Mouse (Mus musculus): ENCODE measurements around the gene Zfp955a.
"Not testable (repeated sequence)": the region's sequence is repeated elsewhere in the genome, so short reads cannot be mapped to it uniquely, and the experiment has no call there.

Gene Zfp955a

DNA sequence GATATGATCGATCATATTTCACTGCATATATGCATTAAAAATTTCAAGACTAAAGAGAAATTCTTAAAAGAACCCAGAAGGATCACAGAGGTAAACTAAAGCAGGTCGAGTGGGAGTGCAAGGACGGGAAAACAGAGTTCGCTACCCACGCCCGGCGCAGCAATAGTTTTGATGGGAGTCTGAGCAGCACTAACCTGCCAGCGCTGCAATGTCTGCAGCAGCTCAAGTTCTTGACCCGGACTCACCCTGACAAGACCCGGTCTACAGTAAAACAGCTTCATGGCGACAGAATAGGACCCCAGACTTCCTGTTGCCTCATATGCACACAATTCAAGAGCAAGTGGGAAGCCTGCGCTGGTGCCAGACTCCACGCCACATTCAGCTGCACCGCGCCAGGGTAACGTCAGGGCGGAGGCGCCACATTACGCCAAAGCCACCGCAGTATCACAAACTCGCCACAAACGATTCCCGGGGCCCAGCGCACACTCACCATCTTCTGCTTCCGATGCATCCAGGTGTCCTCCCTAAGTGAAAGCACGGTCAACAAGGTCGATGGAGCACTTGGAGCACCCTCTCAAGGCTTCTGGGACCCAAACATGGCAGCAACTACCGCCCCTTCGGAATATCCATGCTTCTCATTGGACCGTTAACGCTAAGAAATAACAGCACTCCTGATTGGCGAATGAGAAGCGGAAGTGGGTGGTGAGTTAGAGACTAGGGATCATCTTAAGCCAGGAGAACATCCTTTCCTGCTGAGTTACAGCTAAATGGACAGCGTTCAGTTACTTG, at the start of gene Zfp955a:
Gene Zfp955a, minus strand, starts transcription at position 616 of the 789 bp plus-strand sequence.
- DNase-seq: not testable (repeated sequence)

DNA sequence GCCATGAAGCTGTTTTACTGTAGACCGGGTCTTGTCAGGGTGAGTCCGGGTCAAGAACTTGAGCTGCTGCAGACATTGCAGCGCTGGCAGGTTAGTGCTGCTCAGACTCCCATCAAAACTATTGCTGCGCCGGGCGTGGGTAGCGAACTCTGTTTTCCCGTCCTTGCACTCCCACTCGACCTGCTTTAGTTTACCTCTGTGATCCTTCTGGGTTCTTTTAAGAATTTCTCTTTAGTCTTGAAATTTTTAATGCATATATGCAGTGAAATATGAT, 34.9 kb upstream of the Zfp955a start:
- not testable (repeated sequence) for DNase-seq

DNA sequence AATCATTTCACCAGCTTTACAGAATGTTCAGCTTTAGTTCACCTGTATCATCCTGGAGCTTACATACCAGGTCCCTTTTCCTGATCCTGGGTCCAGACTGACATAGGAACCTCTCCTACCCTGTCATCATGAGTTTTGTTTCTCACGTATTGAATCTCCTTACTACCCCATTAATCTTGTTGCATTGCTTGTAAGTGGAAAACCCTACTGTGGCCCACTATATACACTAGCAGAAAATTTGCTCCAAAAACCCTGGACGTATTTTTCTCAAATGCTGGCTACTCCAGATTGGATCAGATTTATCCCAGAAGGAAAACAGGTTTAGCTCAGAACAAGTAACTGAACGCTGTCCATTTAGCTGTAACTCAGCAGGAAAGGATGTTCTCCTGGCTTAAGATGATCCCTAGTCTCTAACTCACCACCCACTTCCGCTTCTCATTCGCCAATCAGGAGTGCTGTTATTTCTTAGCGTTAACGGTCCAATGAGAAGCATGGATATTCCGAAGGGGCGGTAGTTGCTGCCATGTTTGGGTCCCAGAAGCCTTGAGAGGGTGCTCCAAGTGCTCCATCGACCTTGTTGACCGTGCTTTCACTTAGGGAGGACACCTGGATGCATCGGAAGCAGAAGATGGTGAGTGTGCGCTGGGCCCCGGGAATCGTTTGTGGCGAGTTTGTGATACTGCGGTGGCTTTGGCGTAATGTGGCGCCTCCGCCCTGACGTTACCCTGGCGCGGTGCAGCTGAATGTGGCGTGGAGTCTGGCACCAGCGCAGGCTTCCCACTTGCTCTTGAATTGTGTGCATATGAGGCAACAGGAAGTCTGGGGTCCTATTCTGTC, 34.3 kb upstream of the Zfp955a start, which contains the start of gene Zfp955b:
Gene Zfp955b, plus strand, starts transcription at position 506 of the 837 bp plus-strand sequence.
- not testable (repeated sequence) for DNase-seq

DNA sequence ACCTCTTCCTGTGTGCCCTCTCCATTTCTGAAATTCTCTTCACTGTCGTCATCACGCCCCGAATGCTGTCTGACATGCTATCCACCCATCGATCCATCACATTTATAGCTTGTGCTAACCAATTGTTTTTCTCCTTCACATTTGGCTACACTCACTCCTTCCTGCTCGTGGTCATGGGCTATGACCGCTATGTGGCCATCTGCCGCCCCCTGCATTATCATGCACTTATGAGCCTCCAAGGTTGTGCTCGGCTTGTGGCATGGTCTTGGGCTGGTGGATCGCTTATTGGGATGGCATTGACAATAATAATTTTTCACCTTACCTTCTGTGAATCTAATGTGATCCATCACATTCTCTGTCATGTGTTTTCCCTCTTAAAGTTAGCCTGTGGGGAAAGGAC, 14.0 kb upstream of the Zfp955a start:
- DNase-seq: no peak

DNA sequence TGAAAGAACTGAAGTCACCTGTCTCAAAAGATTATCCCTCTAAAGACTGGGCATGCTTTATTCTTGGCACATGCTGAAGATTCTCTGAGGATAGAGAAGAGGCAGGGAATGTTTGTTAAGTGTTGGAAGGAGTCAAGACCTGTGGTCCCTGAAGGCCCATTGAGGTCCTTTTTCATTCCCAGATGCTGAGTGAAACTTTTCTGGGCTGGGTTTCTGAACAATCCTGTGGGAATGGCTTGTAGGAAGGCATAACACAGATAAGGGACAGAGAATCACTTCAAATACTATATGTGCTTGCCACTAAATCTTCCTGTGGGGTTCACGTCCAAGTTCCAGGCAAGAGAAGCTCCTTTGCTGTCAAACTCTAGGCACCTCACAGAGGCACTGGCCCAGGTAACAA, 9.4 kb upstream of the Zfp955a start, which contains the start of gene Olfr63:
Gene Olfr63, plus strand, starts transcription at position 301 of the 400 bp plus-strand sequence.
- no peak for DNase-seq

DNA sequence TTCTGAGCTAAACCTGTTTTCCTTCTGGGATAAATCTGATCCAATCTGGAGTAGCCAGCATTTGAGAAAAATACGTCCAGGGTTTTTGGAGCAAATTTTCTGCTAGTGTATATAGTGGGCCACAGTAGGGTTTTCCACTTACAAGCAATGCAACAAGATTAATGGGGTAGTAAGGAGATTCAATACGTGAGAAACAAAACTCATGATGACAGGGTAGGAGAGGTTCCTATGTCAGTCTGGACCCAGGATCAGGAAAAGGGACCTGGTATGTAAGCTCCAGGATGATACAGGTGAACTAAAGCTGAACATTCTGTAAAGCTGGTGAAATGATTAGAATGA, 343 bp upstream of the Zfp955a start:
- not testable (repeated sequence) for DNase-seq

- not testable (repeated sequence) for DNase-seq
Observed at GRCm38 (mm10) chr17:33236646-33237045, 18.3 kb downstream of the Zfp955a start.

DNA sequence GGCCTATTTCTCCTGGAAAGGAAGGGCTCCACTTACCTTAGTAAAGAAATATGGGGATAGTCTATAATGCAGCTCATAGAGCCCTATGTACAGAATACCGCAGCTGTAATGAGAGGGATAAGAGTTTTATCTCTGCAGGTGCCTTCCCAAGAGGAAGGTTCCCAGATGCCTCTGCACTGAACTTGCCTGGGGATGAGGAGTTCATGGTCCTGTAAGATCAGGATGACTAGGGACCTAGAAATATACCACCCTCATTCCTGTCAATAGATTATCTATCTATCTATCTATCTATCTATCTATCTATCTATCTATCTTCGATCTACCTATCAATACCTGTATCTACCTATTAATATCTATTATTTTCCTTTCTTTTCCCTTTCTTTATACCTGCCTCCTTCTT, 33.4 kb downstream of the Zfp955a start, which contains the start of gene Olfr1564:
Gene Olfr1564, minus strand, starts transcription at position 101 of the 400 bp plus-strand sequence.
- DNase-seq: no peak

DNA sequence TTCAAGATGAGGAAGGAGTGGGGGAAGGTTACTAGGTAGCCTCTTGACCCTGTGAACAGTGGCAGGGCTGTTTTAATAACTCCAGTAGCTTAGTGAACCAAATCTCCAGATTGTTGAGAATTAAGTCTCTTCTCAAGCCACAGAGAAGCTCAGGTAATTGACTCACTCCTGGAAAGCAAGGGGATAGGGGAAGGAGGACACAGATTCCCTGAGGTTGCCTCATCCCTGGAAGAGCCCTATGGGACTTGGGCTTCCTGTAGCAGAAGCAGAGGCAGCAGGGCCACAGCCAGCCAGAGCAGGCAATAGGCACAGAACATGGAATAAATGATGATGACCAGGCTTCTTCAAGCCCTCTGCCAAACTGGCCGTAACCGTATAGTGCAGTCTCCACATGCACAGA, 63.9 kb downstream of the Zfp955a start, which contains the start of gene Olfr239:
Gene Olfr239, plus strand, starts transcription at position 301 of the 400 bp plus-strand sequence.
- DNase-seq: not testable (repeated sequence)
